Mouse (Mus musculus): ENCODE data around the gene Pdxk. TPM values are rescaled to one million over a fixed set of nuclear protein-coding genes. Genes with fewer than 3 reads are reported as not detected.
A peak's percentile ranks its signal among the peaks of the same experiment; 100 is the strongest.

Gene Pdxk
- polyA plus RNA-seq, 1 experiment: 4.1 TPM

DNA sequence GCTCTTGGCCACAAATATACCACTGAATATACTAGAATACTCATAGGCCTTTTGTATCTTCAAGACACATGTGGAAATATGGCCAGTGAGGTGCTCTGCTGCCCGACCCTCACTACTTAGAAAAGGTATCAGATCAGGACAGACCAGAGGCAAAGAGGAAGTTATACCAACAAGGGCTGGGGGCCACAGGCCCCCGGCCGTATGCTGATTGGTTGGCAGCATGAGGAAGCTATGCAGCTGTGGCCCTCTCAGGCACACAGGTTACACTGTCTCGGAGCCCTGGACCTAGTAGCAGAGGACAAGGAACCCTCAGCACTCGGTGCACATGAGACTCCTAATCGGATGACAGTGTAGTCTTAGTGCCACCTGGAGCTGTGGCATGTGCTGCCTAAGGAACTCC lies 58.6 kb downstream of the Pdxk start:
- no peak for TF ChIP-seq POLR2A (IDR thresholded peaks at IDR 0.05; ENCODE audit: control insufficient read depth, low read depth, low read length)
- no peak for TF ChIP-seq CTCF (IDR thresholded peaks at IDR 0.05; ENCODE audit: control insufficient read depth, insufficient read depth, insufficient replicate concordance, low read depth, low read length)
- no peaks in the 10 kb centered on the region for H3K27me3 ChIP-seq (ENCODE audit: control insufficient read depth, insufficient read depth, low read length)
- no peaks in the 10 kb centered on the region; the same call in none of the 2 replicates for H3K36me3 ChIP-seq (ENCODE audit: control insufficient read depth, insufficient read depth, low read length)

DNA sequence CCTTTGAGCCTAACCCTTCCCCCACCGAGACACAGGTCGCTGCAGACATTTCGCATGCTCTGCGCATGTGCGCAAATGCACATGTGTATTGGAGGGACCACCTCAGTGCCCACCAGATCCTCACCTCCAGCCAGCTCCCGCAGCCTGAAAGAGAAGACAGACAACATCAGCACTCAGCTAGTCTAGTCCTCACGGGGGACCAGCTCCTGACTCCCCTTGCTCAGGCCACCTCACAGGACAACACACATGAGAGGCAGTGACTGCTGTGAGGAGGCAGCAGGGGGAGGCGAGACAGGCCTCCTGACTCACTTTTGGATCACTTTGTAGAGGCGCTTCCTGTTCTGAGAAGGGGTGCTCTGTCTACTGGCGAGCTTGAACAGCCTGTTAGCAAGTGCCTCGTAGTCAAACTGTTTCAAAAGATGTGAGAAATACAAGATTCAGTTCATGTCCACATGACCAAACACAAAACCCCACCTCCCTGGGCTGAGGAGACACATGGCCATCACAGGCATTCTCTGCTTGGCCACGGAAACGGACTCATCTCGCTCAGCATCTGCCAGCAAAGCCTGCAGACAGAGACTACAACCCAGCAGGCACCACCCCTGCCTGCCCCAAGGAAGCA lies 62.4 kb downstream of the Pdxk start:
- H3K4me1 ChIP-seq (ENCODE audit: control insufficient read depth, insufficient read depth, low read length): no peaks in the 10 kb centered on the region
- no peaks in the 10 kb centered on the region; the same call in 1 of the 2 replicates for H3K36me3 ChIP-seq (ENCODE audit: control insufficient read depth, insufficient read depth, low read length)
- H3K27ac ChIP-seq (ENCODE audit: control insufficient read depth, insufficient read depth, low read depth, low read length): no peak overlapping the region
- H3K4me3 ChIP-seq (ENCODE audit: control insufficient read depth, low read depth, low read length): no peak overlapping the region
- H3K27me3 ChIP-seq (ENCODE audit: control insufficient read depth, insufficient read depth, low read length): no peaks in the 10 kb centered on the region
- TF ChIP-seq CTCF (IDR thresholded peaks at IDR 0.05; ENCODE audit: control insufficient read depth, insufficient read depth, insufficient replicate concordance, low read depth, low read length) (no peak), POLR2A (IDR thresholded peaks at IDR 0.05; ENCODE audit: control insufficient read depth, low read depth, low read length) (0 out of 2 replicates have a peak, but pooled peaks have one; percentile 38)

More for the DNA sequence above, 58.6 kb downstream of the Pdxk start:
- Histone ChIP-seq H3K4me1 (ENCODE audit: control insufficient read depth, insufficient read depth, low read length) (peaks cover 8% of the 10 kb centered on the region), H3K4me3 (ENCODE audit: control insufficient read depth, low read depth, low read length) (no peak overlapping the region), H3K27ac (ENCODE audit: control insufficient read depth, insufficient read depth, low read depth, low read length) (no peak overlapping the region)

DNA sequence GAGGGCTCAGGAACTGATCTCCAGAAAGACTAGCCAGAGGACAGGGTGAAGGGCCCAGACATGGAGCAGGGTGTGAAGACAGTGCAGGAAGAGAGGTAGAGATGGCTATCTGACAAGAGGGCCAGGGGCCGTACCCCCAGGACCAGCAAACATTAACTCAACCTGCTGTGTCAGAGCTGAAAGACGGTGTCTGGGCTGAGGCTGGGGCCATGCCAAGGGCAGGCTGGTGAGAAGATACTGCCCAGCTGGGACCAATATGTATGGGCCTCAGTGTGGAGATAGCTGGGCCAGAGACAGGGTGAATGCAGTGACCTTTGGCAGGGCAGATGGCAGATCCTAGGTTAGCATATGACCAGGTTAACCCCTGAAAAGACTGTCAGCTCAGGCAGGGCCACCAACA lies 63.6 kb downstream of the Pdxk start:
- Histone ChIP-seq H3K27ac (ENCODE audit: control insufficient read depth, insufficient read depth, low read depth, low read length) (no peak overlapping the region), H3K27me3 (ENCODE audit: control insufficient read depth, insufficient read depth, low read length) (no peaks in the 10 kb centered on the region), H3K4me3 (ENCODE audit: control insufficient read depth, low read depth, low read length) (no peak overlapping the region), H3K4me1 (ENCODE audit: control insufficient read depth, insufficient read depth, low read length) (peaks cover 5% of the 10 kb centered on the region), H3K36me3 (ENCODE audit: control insufficient read depth, insufficient read depth, low read length) (no peaks in the 10 kb centered on the region; the same call in 1 of the 2 replicates)
- no peak for TF ChIP-seq POLR2A (IDR thresholded peaks at IDR 0.05; ENCODE audit: control insufficient read depth, low read depth, low read length)
- no peak for TF ChIP-seq CTCF (IDR thresholded peaks at IDR 0.05; ENCODE audit: control insufficient read depth, insufficient read depth, insufficient replicate concordance, low read depth, low read length)

DNA sequence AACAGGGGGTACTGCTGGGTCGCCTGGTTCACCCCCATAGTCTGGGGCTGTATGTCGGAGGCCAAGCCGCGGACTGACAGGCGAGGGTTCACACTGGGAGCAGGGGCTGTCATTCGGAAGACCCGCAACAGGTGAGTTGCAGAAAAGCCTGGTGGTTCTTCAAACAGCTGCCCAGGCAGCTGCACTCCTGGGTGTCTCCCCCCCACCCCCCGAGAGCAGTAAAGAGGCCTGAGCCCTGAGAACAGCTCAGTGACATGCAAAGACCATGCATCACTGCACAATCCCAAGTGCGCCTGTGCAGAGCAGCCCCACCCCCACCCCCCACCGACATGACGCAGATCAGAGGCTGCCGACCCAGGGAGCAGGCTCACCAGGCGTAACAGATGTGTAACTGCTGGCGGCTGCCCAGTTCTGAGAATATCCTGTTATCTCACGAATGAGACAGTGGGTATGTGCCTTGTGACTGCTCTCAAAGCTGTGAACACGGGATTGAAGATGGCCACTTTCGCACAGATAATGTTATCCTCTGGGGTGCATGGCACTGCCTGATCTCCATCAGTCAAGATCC lies 65.6 kb downstream of the Pdxk start:
- H3K4me3 ChIP-seq (ENCODE audit: control insufficient read depth, low read depth, low read length): no peak overlapping the region
- H3K36me3 ChIP-seq (ENCODE audit: control insufficient read depth, insufficient read depth, low read length): no peaks in the 10 kb centered on the region; the same call in 1 of the 2 replicates
- H3K4me1 ChIP-seq (ENCODE audit: control insufficient read depth, insufficient read depth, low read length): peaks cover 10% of the 10 kb centered on the region
- H3K27me3 ChIP-seq (ENCODE audit: control insufficient read depth, insufficient read depth, low read length): no peaks in the 10 kb centered on the region
- TF ChIP-seq POLR2A (IDR thresholded peaks at IDR 0.05; ENCODE audit: control insufficient read depth, low read depth, low read length): no peak
- TF ChIP-seq CTCF (IDR thresholded peaks at IDR 0.05; ENCODE audit: control insufficient read depth, insufficient read depth, insufficient replicate concordance, low read depth, low read length): no peak
- H3K27ac ChIP-seq (ENCODE audit: control insufficient read depth, insufficient read depth, low read depth, low read length): no peak overlapping the region

DNA sequence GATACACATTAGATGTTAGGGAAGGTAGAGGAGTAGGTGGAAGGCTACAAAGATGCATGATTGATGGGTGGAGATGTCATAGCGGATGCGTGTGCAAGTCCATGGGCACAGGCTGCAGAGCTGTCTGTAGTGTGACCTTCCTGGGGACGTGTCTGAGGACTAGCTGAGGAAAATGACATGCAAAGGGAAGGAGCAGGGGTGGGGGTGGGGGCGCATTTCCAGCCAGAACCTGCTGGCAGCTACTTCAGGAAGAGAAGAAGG lies 68.2 kb downstream of the Pdxk start:
- no peaks in the 10 kb centered on the region for H3K36me3 ChIP-seq (ENCODE audit: control insufficient read depth, insufficient read depth, low read length)
- no peak overlapping the region for H3K27ac ChIP-seq (ENCODE audit: control insufficient read depth, insufficient read depth, low read depth, low read length)
- H3K27me3 ChIP-seq (ENCODE audit: control insufficient read depth, insufficient read depth, low read length): no peaks in the 10 kb centered on the region
- TF ChIP-seq POLR2A (IDR thresholded peaks at IDR 0.05; ENCODE audit: control insufficient read depth, low read depth, low read length) (no peak), CTCF (IDR thresholded peaks at IDR 0.05; ENCODE audit: control insufficient read depth, insufficient read depth, insufficient replicate concordance, low read depth, low read length) (no peak; the same call in 1 of the 2 replicates)
- no peak overlapping the region for H3K4me3 ChIP-seq (ENCODE audit: control insufficient read depth, low read depth, low read length)
- H3K4me1 ChIP-seq (ENCODE audit: control insufficient read depth, insufficient read depth, low read length): peaks cover 17% of the 10 kb centered on the region

DNA sequence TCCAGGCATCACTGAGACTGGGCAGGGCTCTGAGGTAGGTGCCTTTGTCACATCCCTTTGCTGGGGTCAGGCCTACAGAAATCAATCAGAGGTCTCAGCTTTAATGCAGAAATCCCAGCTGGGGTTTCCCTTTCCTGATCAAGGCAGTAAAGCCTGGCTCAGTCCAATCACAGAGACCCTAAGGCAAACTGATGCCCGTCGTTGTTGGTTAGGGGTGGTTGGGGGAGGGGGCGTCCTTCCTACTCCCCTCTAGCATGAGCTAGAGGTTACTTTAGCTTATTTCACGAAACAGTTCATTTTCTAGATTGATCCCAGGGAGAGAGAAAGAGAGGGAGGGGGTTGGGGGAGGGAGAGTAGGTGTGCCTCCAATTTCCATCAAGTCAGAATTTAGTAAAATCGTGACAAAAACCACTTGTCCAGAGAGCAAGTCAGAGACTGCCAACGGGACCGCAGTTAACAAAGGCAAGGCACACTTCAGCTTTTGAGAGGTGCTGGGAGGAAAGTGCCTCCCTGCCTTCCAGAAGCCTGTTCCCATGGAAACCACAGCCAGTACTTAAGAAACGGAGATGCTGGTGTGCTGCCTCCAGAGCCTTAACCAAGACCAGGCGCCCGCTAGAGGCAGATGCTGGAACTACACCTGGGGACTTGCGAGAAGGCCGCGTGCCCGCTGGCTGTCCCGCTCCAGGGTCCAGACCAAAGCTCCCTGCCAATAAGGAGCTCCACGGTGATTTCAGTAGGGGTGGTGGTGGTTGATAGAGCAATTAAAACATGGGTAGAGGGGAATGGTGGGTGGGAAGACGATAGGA lies 68.8 kb downstream of the Pdxk start:
- Histone ChIP-seq H3K36me3 (ENCODE audit: control insufficient read depth, insufficient read depth, low read length) (no peaks in the 10 kb centered on the region), H3K27ac (ENCODE audit: control insufficient read depth, insufficient read depth, low read depth, low read length) (no peak overlapping the region), H3K4me1 (ENCODE audit: control insufficient read depth, insufficient read depth, low read length) (peaks cover 17% of the 10 kb centered on the region), H3K4me3 (ENCODE audit: control insufficient read depth, low read depth, low read length) (no peak overlapping the region), H3K27me3 (ENCODE audit: control insufficient read depth, insufficient read depth, low read length) (no peaks in the 10 kb centered on the region)
- TF ChIP-seq CTCF (IDR thresholded peaks at IDR 0.05; ENCODE audit: control insufficient read depth, insufficient read depth, insufficient replicate concordance, low read depth, low read length): peak; percentile 95
- no peak for TF ChIP-seq POLR2A (IDR thresholded peaks at IDR 0.05; ENCODE audit: control insufficient read depth, low read depth, low read length)

DNA sequence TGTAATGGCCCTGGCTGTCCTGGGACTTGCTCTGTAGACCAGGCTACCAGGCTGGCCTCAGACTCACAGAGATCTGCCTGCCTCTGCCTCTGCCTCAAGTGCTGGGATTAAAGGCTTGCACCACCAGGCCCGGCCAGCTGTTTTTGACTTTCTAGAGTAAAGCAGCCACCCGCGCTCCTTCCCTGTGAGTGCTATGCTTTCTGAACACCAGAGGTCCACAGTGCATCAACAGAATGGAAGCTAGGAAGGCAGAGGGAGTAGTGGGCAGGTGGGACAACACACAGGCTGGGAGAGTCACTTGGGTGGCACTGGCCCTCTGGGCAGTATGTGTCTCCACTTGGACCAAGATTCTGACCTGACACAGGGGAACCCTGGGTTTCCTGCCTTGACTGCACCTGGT lies 69.4 kb downstream of the Pdxk start:
- Histone ChIP-seq H3K4me3 (ENCODE audit: control insufficient read depth, low read depth, low read length) (no peak overlapping the region), H3K27me3 (ENCODE audit: control insufficient read depth, insufficient read depth, low read length) (no peaks in the 10 kb centered on the region), H3K4me1 (ENCODE audit: control insufficient read depth, insufficient read depth, low read length) (peaks cover 17% of the 10 kb centered on the region), H3K36me3 (ENCODE audit: control insufficient read depth, insufficient read depth, low read length) (no peaks in the 10 kb centered on the region), H3K27ac (ENCODE audit: control insufficient read depth, insufficient read depth, low read depth, low read length) (no peak overlapping the region)
- no peak for TF ChIP-seq POLR2A (IDR thresholded peaks at IDR 0.05; ENCODE audit: control insufficient read depth, low read depth, low read length)
- TF ChIP-seq CTCF (IDR thresholded peaks at IDR 0.05; ENCODE audit: control insufficient read depth, insufficient read depth, insufficient replicate concordance, low read depth, low read length): no peak
